Mouse (Mus musculus) neutrophil, adult 83 days (primary cell): Measurements from ENCODE around the gene Hdac5. TPM values are rescaled to one million over a fixed set of nuclear protein-coding genes. Genes with fewer than 3 reads are reported as not detected.

ENCODE experiments used
- total RNA-seq, 2 experiments: library from RNA; stranded (reverse); gene quantifications; one replicate each; pipeline ENCODE4 v1.2.4; 2023

Gene Hdac5
- 100 to 1,000 TPM; 101 to 110 TPM for total RNA-seq

GRCm38 (mm10) chr11:102230006-102230741 is at the start of gene Hdac5:
TSS of gene Hdac5 (minus strand) at chr11:102230166.

GRCm38 (mm10) chr11:102268520-102269244 is 38.7 kb upstream of the Hdac5 start, which contains the start of gene Asb16:
TSS of gene Asb16 (plus strand) at chr11:102268743.

DNA sequence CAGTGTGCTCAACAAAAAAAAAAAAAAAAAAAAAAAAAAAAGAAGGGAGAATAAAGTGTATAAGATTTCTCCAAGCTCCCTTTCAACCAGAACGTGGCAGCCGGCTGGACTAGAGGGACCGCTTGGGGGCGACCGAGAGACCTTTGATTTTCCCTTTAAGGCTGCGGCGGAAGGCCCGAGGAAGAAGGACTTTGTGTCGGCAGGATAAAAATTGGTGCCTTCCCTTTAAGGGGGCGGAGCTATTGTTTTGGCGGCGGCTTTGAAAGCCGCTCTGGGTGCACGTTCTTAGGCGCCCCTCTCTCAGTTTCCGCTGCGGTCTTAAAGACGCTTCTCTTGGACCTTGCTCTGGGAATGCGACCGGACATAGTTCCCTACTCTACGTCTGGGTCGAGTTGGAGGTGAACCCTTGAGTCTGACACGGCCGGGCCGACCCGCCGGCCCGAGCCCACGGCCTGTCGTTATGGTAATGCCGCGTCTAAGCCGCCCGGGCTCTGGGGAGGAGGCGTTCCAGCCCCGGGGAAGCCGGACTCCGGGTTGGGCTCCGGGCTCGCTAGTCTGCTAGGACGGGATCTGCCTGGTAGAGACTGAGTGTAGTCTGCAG is 18.8 kb upstream of the Hdac5 start, which contains the start of gene BC030867:
BC030867 (plus strand) TSS at position 253 of the 601 bp plus-strand sequence.

GRCm38 (mm10) chr11:102189461-102190436 is 40.2 kb downstream of the Hdac5 start, which contains the start of gene G6pc3:
TSS of gene G6pc3 (plus strand) at chr11:102189620.

GRCm38 (mm10) chr11:102184646-102185495 is 45.1 kb downstream of the Hdac5 start, which contains the start of gene Lsm12:
TSS of gene Lsm12 (minus strand) at chr11:102185296.

DNA sequence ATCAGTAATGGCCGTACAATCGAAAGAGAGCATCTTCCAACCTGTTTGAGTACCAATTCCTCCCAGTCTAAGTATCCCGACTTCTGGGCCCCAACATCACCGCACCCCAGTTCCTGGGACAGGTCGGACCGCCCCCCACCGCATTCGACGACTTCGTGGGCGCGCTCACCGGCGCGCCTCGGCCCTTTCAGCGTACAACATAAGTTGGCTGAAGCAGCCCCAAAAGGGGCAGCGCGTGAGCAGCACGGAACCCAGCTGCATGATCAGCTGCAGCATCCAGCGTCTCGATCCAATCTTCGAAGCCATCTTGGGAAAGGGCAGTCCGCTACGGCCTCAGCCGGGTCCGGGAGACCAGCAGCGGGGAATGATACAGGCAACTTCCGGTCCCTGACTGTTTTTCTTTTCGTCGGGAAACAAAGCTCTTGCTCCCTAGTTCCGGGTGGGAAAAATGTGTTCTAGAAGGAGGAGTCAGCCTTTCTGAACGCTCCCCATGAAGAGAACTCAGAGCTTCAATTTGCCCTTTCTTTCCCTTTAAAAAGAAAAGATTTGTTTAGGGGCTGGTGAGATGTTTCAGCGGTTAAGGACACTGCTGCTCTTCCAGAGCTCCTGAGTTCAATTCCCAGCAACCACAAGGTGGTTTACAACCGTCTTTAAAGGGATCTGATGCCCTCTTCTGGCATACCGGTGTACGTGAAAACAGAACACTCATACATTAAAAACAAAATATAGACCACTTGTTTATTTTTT is 73.8 kb downstream of the Hdac5 start, which contains the start of gene Tmem101:
Tmem101 (minus strand) TSS at position 366 of the 747 bp plus-strand sequence.

GRCm38 (mm10) chr11:102145471-102146001 is 84.4 kb downstream of the Hdac5 start, which contains the start of gene Nags:
TSS of gene Nags (plus strand) at chr11:102145513.

Other genes with a start within 250 kb of the Hdac5 start
- not detected for gene Cfap97d1, start 245.9 kb downstream of the Hdac5 start, total RNA-seq
- gene Dusp3, start 243.2 kb downstream of the Hdac5 start, total RNA-seq = 10 to 100 TPM; 24.5 to 26.3 TPM
- not detected for gene Mpp3, start 201.7 kb downstream of the Hdac5 start, total RNA-seq
- gene Cd300lg, start 188.7 kb downstream of the Hdac5 start, total RNA-seq = 10 to 100 TPM; 20.9 to 21.3 TPM
- gene Mpp2, start 141.7 kb downstream of the Hdac5 start, total RNA-seq = 1 to 10 TPM; 1.2 to 2.6 TPM
- gene Ppy, start 128.8 kb downstream of the Hdac5 start, total RNA-seq = not detected
- not detected for gene Pyy, start 122.3 kb downstream of the Hdac5 start, total RNA-seq
- not detected for gene Nags, start 84.7 kb downstream of the Hdac5 start, total RNA-seq
- gene Tmem101, start 73.8 kb downstream of the Hdac5 start, total RNA-seq = 1 to 10 TPM; 8.7 to 9.7 TPM
- gene Lsm12, start 44.9 kb downstream of the Hdac5 start, total RNA-seq = 10 to 100 TPM; 34.9 to 35.5 TPM
- gene G6pc3, start 40.5 kb downstream of the Hdac5 start, total RNA-seq = 10 to 100 TPM; 21.0 to 22.3 TPM
- 1 to 10 TPM; 8.7 to 9.4 TPM for gene BC030867, start 18.7 kb upstream of the Hdac5 start, total RNA-seq
- under 1 TPM in 1 of 2 experiments, not detected in 1; 0.13 TPM for gene Asb16, start 38.6 kb upstream of the Hdac5 start, total RNA-seq
- 10 to 100 TPM; 44.9 to 45.2 TPM for gene Tmub2, start 54.8 kb upstream of the Hdac5 start, total RNA-seq
- gene Atxn7l3, start 66.5 kb upstream of the Hdac5 start, total RNA-seq = 10 to 100 TPM; 54.9 to 66.5 TPM
- 10 to 100 TPM; 79.6 to 80.9 TPM for gene Ubtf, start 89.6 kb upstream of the Hdac5 start, total RNA-seq
- gene Slc4a1, start 136.0 kb upstream of the Hdac5 start, total RNA-seq = 10 to 100 TPM; 42.9 to 79.0 TPM
- not detected for gene Rundc3a, start 163.2 kb upstream of the Hdac5 start, total RNA-seq
- gene Slc25a39, start 177.8 kb upstream of the Hdac5 start, total RNA-seq = 10 to 100 TPM; 44.2 to 50.6 TPM
- gene Grn, start 200.1 kb upstream of the Hdac5 start, total RNA-seq = 100 to 1,000 TPM; 301 to 325 TPM
- not detected for gene Fam171a2, start 217.5 kb upstream of the Hdac5 start, total RNA-seq
- 10 to 100 TPM; 12.1 to 14.4 TPM for gene Itga2b, start 240.0 kb upstream of the Hdac5 start, total RNA-seq